ENCODE assay signal across 9 mouse cellular contexts in the genomic region with DNA sequence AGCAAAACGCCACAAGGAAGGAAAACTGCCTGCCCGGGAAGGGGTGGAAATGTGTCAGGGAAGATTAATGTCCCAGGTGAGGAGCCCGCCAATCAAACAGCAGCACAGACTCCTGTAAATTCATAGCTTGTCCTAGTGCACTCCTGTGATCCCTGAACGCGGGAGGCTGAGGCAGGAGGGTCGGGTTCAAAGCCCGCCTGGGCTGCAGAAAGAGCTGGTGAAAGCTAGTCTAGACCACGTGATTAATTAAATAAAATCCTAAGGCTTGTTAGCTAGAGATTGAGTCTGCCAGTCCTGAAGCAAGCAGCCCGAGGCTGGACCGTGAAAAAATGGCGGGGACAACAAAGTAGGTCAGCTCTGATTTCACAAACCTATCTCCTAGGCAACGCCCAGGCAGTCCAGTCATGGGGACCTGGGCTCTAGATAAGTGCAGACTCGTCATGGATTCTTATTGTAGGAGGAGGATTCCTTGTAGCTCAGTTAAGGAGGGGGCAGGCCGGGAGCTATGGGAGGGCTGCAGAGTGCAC. TPM values are rescaled to one million over a fixed set of nuclear protein-coding genes. Genes with fewer than 3 reads are reported as not detected.
DNase-seq lines count a peak whose midpoint lies in the region; ATAC-seq and TF ChIP-seq lines count a peak whose summit lies in the region.
"Had no signal": no experiment of that assay in that cellular context is flagged by ENCODE, and none has a peak within 500 bp of the region (broad histone marks: within the 10 kb centered on the region; RNA-seq: fewer than 3 reads in every experiment).

No protein-coding gene starts in this region.

- H3K4me2 ChIP-seq in kidney, embryonic 16.5 days (replicated peaks; ENCODE audit: low read depth, low read length) = peak overlapping the region; percentile 58
- H3K4me2 ChIP-seq in midbrain, embryonic 11.5 days = peak overlapping the region; percentile 28; the same call in 1 of the 2 replicates

- peaks cover 32% of the 10 kb centered on the region for H3K4me1 ChIP-seq in kidney, embryonic 16.5 days (ENCODE audit: insufficient read depth, low read length)
- H3K4me1 ChIP-seq in midbrain, embryonic 11.5 days (ENCODE audit: control insufficient read depth, insufficient read depth, low read length) = peaks cover 3% of the 10 kb centered on the region; the same call in 1 of the 2 replicates

- H3K27me3 ChIP-seq in kidney, embryonic 16.5 days (ENCODE audit: insufficient read depth, low read length) = no peaks in the 10 kb centered on the region
- H3K27me3 ChIP-seq in midbrain, embryonic 11.5 days (ENCODE audit: control insufficient read depth, insufficient read depth, low read length) = no peaks in the 10 kb centered on the region

- peak; percentile 57 for ATAC-seq in kidney, embryonic 16.5 days (ENCODE audit: low FRiP score, low TSS enrichment)
- ATAC-seq in midbrain, embryonic 11.5 days (ENCODE audit: low FRiP score) = peak; percentile 52
- ATAC-seq in inflammation-experienced regulatory T-cells, adult 6 months = no peak

- no peak for DNase-seq in gastrocnemius, adult 2 months
- no peak for DNase-seq in gastrocnemius, adult 18-20 months (ENCODE audit: low spot score)
- peak; percentile 80 for DNase-seq in adrenal gland, postnatal 14 days
- DNase-seq in heart, adult 9 months (ENCODE audit: low spot score in 2 of 2) = peak; percentile 48 to 49
- peak; percentile 89 for DNase-seq in midbrain, embryonic 11.5 days (ENCODE audit: low spot score, missing footprints)
- no peak for DNase-seq in spleen, postnatal 10 days (ENCODE audit: low spot score in 2 of 2)

- H3K9me3 ChIP-seq in kidney, embryonic 16.5 days (ENCODE audit: low read length) = no peaks in the 10 kb centered on the region
- no peaks in the 10 kb centered on the region for H3K9me3 ChIP-seq in midbrain, embryonic 11.5 days (ENCODE audit: control insufficient read depth, low read length)

- intact Hi-C loops in gastrocnemius, adult 2 months (cut with DNase I) = no loop called here

- peak overlapping the region; percentile 76 for H3K27ac ChIP-seq in gastrocnemius, adult 2 months
- H3K27ac ChIP-seq in kidney, embryonic 16.5 days (ENCODE audit: low read length) = peak overlapping the region; percentile 91
- no peak overlapping the region for H3K27ac ChIP-seq in midbrain, embryonic 11.5 days (ENCODE audit: low read depth, low read length)

- peak overlapping the region; percentile 69 for H3K4me3 ChIP-seq in gastrocnemius, adult 2 months
- peak overlapping the region; percentile 33 for H3K4me3 ChIP-seq in kidney, embryonic 16.5 days (ENCODE audit: low read length)
- H3K4me3 ChIP-seq in midbrain, embryonic 11.5 days (ENCODE audit: low read depth, low read length) = no peak overlapping the region

- peak overlapping the region; percentile 58 for H3K9ac ChIP-seq in kidney, embryonic 16.5 days (replicated peaks; ENCODE audit: low read length)
- H3K9ac ChIP-seq in midbrain, embryonic 11.5 days (ENCODE audit: low read length) = peak overlapping the region; percentile 38; the same call in 1 of the 2 replicates

- 23% methylated on average over 14 of the region's 14 CpGs for WGBS in kidney, embryonic 16.5 days
- 44% methylated on average over 14 of the region's 14 CpGs for WGBS in midbrain, embryonic 11.5 days

- no peaks in the 10 kb centered on the region for H3K36me3 ChIP-seq in kidney, embryonic 16.5 days (ENCODE audit: insufficient read depth, low read length)
- H3K36me3 ChIP-seq in midbrain, embryonic 11.5 days (ENCODE audit: control insufficient read depth, insufficient read depth, low read length) = no peaks in the 10 kb centered on the region

- no peak for TF ChIP-seq CTCF in gastrocnemius, adult 2 months (IDR thresholded peaks at IDR 0.05)

RNA-seq across cellular contexts. Expression of a gene that starts 38.9 kb away (rescaled TPM):
- not detected for total RNA-seq in gastrocnemius, adult 2 months (2021)
- under 1 TPM in 1 of 2 experiments, not detected in 1; 0.07 TPM for total RNA-seq in gastrocnemius, adult 18-20 months (2021)
- total RNA-seq in adrenal gland, postnatal 14 days (2021) = 0.78 TPM in 1 of 2 replicates, not detected in the other
- 1.4 and 1.7 TPM in 2 replicates for polyA plus RNA-seq in kidney, embryonic 16.5 days (2015; fragmentation: Nextera tagmentation; extraction: Ambion mirVana)
- 0.03 and 0.21 TPM in 2 replicates for polyA plus RNA-seq in midbrain, embryonic 11.5 days (2014; fragmentation: Nextera tagmentation; extraction: Ambion mirVana)
- polyA plus RNA-seq in inflammation-experienced regulatory T-cells, adult 6 months (2017; shearing (Covaris generic)) = not detected
- total RNA-seq: heart, postnatal 14 days had no signal

Comparison
In these comparisons a context has a peak if more than half of its experiments do, and no peak if none do; other contexts are left out.
1. DNase-seq: peak in adrenal gland, postnatal 14 days (single experiment), heart, adult 9 months (2 of 2) and midbrain, embryonic 11.5 days (single experiment); none in gastrocnemius, adult 2 months (single experiment), gastrocnemius, adult 18-20 months (single experiment) and spleen, postnatal 10 days (0 of 2).